18 mouse cellular contexts compared by ENCODE assay signal in the genomic region with DNA sequence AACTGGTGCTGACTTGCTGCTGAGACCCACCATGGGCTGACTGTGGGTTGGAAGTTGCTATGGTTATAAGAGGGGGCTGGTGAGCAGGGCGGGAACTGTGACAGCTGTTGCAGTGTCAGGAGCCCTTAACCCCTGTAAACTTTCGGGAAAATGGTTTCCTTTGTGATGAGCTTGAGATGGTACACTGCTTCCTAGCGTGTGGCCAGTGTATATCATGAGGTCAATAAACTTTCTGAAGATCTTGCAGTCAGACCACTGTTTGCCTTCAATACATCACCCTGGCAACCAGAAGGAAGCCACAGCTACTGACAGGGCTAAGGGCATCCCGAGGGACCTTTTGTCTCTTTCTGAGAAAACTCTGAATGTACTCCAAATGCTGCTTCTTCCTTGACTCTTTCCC.
DNase-seq lines count a peak whose midpoint lies in the region; ATAC-seq and TF ChIP-seq lines count a peak whose summit lies in the region.
"Had no signal": no experiment of that assay in that cellular context is flagged by ENCODE, and none has a peak within 500 bp of the region (broad histone marks: within the 10 kb centered on the region; RNA-seq: fewer than 3 reads in every experiment).

No protein-coding gene starts in this region.

- no peak overlapping the region for H3K27ac ChIP-seq in forebrain, postnatal 0 days (ENCODE audit: low read depth, low read length)
- no peak overlapping the region for H3K27ac ChIP-seq in forebrain, embryonic 15.5 days (replicated peaks)
- H3K27ac ChIP-seq in midbrain, embryonic 13.5 days = no peak overlapping the region
- H3K27ac ChIP-seq: embryonic facial prominence, embryonic 12.5 days; lung, embryonic 15.5 days; stomach, embryonic 15.5 days had no signal

- WGBS in forebrain, postnatal 0 days = 65% methylated on average over 4 of the region's 4 CpGs
- 51% methylated on average over 4 of the region's 4 CpGs for WGBS in forebrain, embryonic 15.5 days
- 12% methylated on average over 4 of the region's 4 CpGs for WGBS in midbrain, embryonic 13.5 days

- no peak for TF ChIP-seq CTCF in forebrain, postnatal 0 days (IDR thresholded peaks at IDR 0.05; ENCODE audit: low read depth)

- H3K4me3 ChIP-seq in forebrain, postnatal 0 days (ENCODE audit: low read depth, low read length) = no peak overlapping the region
- H3K4me3 ChIP-seq in forebrain, embryonic 15.5 days = no peak overlapping the region
- H3K4me3 ChIP-seq in midbrain, embryonic 13.5 days (replicated peaks) = no peak overlapping the region
- H3K4me3 ChIP-seq: embryonic facial prominence, embryonic 12.5 days; heart, embryonic 12.5 days; lung, embryonic 15.5 days; stomach, embryonic 15.5 days had no signal

- no peak for DNase-seq in forebrain, postnatal 0 days
- peak; percentile 27 for DNase-seq in retina, embryonic 14.5 days (ENCODE audit: low spot score)
- no peak for DNase-seq in retina, postnatal 1 day
- no peak for DNase-seq in right cerebral cortex, adult 2 months (ENCODE audit: low spot score in 2 of 2)
- no peak for DNase-seq in thymus, postnatal 36 days
- DNase-seq in gastrocnemius, postnatal 10 days = no peak
- DNase-seq: adrenal gland, postnatal 36 days; cerebellum, adult 9-11 months; heart, postnatal 4 days; kidney, adult 9 months; liver; spleen, adult 18-20 months had no signal

- no peaks in the 10 kb centered on the region for H3K9me3 ChIP-seq in forebrain, postnatal 0 days (ENCODE audit: low read length)
- H3K9me3 ChIP-seq in forebrain, embryonic 15.5 days = no peaks in the 10 kb centered on the region
- no peaks in the 10 kb centered on the region for H3K9me3 ChIP-seq in midbrain, embryonic 13.5 days
- H3K9me3 ChIP-seq: embryonic facial prominence, embryonic 12.5 days; heart, embryonic 12.5 days; lung, embryonic 15.5 days; stomach, embryonic 15.5 days had no signal

- no peaks in the 10 kb centered on the region for H3K4me1 ChIP-seq in forebrain, postnatal 0 days (ENCODE audit: insufficient read depth)
- H3K4me1 ChIP-seq in forebrain, embryonic 15.5 days = no peaks in the 10 kb centered on the region
- H3K4me1 ChIP-seq in midbrain, embryonic 13.5 days (replicated peaks) = peaks cover 7% of the 10 kb centered on the region; the same call in 1 of the 2 replicates
- H3K4me1 ChIP-seq: heart, embryonic 12.5 days; stomach, embryonic 15.5 days had no signal

- H3K36me3 ChIP-seq in forebrain, postnatal 0 days (ENCODE audit: insufficient read depth) = no peaks in the 10 kb centered on the region
- no peaks in the 10 kb centered on the region for H3K36me3 ChIP-seq in forebrain, embryonic 15.5 days
- no peaks in the 10 kb centered on the region for H3K36me3 ChIP-seq in midbrain, embryonic 13.5 days
- H3K36me3 ChIP-seq: embryonic facial prominence, embryonic 12.5 days; heart, embryonic 12.5 days; lung, embryonic 15.5 days; stomach, embryonic 15.5 days had no signal

- H3K27me3 ChIP-seq in forebrain, postnatal 0 days (ENCODE audit: insufficient read depth, low read length) = no peaks in the 10 kb centered on the region
- no peaks in the 10 kb centered on the region for H3K27me3 ChIP-seq in forebrain, embryonic 15.5 days
- no peaks in the 10 kb centered on the region for H3K27me3 ChIP-seq in midbrain, embryonic 13.5 days
- H3K27me3 ChIP-seq: embryonic facial prominence, embryonic 12.5 days; heart, embryonic 12.5 days; lung, embryonic 15.5 days; stomach, embryonic 15.5 days had no signal

- 0 out of 2 replicates have a peak, but pooled peaks have one; percentile 20 for ATAC-seq in forebrain, postnatal 0 days
- ATAC-seq in forebrain, embryonic 15.5 days (replicated peaks) = no peak
- peak; percentile 48; the same call in 1 of the 2 replicates for ATAC-seq in midbrain, embryonic 13.5 days

- H3K9ac ChIP-seq in forebrain, postnatal 0 days = no peak overlapping the region
- no peak overlapping the region for H3K9ac ChIP-seq in forebrain, embryonic 15.5 days (replicated peaks)
- no peak overlapping the region for H3K9ac ChIP-seq in midbrain, embryonic 13.5 days (replicated peaks)
- H3K9ac ChIP-seq: embryonic facial prominence, embryonic 12.5 days; heart, embryonic 12.5 days; lung, embryonic 15.5 days; stomach, embryonic 15.5 days had no signal

- H3K4me2 ChIP-seq in forebrain, postnatal 0 days (ENCODE audit: low read depth) = no peak overlapping the region
- H3K4me2 ChIP-seq in forebrain, embryonic 15.5 days (replicated peaks) = no peak overlapping the region
- H3K4me2 ChIP-seq in midbrain, embryonic 13.5 days (replicated peaks) = no peak overlapping the region
- H3K4me2 ChIP-seq: embryonic facial prominence, embryonic 12.5 days; heart, embryonic 12.5 days; lung, embryonic 15.5 days; stomach, embryonic 15.5 days had no signal
